Mouse (Mus musculus) embryo, embryonic 10.5 days (tissue): ENCODE measurements around the gene Arhgef28.

Experiments used
- DNase-seq: peaks from one replicate; pipeline ENCODE4 v3.0.0-alpha.2; 2015; ENCODE audit warnings: low spot score

The Arhgef28 gene

GRCm38 (mm10) chr13:98205771-98206545 is at the start of gene Arhgef28:
TSS of gene Arhgef28 (minus strand) at chr13:98206439.
- peak; percentile 77 for DNase-seq

DNA sequence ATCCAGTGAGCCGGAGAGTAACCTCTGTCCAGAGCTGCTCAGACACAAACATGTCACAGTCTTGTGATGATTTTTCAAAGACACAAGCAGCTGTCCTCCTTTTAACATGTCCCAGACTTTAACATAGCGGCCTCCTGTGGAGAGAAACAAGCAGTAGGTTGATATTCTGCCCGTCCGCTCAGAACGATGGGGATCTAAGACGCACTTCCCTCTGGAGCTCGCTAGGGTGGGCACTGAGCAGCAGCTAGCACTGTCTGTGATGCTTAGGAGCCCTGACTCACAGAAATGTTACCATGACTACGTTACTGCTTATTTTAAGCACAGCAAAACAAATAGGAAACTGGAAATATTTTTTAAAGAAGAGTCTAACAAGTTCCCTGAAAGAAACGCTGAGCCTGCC is 48.7 kb upstream of the Arhgef28 start:
- no peak for DNase-seq

GRCm38 (mm10) chr13:98249594-98249993 is 43.4 kb upstream of the Arhgef28 start:
- DNase-seq = no peak

DNA sequence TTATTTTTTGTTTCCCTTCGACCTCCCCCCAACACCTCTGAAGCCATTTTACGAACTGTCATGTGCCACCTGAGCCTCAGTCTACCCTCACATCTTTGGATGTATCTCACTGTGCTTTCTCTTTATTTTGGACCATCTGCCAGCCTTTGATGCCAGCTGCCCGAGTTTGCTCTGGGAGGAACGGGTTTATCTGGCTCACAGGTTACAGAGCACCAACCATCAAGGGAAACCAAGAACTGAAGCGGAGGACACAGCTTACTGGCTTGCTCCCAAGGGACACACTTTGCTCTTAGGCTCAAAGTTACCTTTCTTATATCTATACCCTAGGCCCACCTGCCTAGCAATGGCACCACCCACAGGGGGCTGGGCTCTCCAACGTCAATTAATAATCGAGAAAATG is 39.1 kb upstream of the Arhgef28 start:
- DNase-seq = no peak

DNA sequence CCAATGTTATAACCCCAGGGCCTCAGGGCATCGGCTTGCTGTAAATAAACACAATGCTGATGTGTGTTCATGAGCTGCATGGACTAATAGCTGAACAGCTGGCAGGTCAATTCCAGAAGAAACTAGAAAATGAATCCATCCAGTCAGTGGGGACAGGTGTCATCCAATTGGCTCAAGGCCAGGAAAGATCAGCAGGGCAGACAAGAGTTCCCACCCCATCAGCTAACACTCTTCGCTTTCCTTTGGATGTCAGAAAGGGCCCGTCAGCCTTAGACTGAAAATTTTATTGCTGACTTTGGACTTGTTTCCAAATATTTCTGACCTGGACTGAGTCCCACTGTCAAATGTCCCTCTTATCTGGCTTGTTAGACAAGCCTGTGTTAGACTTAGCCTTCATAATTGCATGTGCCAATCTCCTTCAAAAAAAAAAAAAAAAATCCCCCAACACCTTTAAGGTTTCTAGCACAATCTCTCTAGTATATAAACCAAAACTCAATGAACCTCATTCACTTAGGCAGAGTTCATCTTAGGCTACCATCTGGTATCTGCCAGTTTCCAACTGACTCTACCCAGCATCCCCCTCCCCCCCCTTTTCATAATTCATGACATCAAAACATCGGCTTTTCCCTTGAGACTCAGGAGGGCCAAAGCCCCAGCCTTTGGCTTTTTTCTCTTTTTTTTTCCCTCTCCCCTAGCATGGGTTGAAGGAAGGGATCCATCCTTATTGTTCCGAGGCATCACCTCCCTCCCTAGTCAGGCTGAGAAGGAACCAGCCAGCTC is 38.5 kb upstream of the Arhgef28 start:
- no peak for DNase-seq

DNA sequence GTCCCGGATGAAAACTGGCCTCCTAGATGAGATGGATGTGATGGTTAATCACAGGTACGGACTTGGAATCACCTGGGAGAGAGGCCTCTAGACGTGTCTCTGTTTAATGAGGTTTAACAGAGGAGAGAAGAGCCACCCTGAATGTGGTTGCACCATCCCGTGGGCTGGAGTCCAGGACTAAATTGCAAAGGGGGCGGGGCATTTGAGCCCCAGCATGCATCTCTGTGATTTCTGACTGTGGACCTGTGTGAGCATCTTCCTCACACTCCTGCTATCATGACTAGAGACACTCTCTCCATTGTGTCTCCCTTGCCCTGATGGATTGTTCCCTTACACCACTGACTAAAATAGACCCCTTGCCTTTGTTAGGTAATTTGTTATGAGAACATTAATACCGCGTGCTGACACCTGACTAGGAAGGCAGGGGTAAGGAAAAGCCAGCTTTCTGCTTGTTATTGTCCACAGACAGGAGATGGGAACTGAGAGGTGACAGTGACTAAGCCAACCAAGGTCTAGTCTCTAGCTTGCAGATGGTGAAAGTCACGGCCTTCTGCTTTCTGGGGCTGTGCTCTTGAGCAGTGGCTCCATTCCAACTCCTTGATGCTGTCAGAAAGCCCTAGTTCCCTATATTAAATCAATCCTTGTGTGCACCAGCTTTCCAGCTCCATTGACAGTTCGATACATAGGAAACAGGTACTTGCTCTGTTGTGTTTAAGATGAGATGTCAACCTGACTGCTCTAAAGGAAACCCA is 35.5 kb upstream of the Arhgef28 start:
- no peak for DNase-seq

GRCm38 (mm10) chr13:98239978-98240641 is 33.9 kb upstream of the Arhgef28 start:
- DNase-seq = peak; percentile 92

DNA sequence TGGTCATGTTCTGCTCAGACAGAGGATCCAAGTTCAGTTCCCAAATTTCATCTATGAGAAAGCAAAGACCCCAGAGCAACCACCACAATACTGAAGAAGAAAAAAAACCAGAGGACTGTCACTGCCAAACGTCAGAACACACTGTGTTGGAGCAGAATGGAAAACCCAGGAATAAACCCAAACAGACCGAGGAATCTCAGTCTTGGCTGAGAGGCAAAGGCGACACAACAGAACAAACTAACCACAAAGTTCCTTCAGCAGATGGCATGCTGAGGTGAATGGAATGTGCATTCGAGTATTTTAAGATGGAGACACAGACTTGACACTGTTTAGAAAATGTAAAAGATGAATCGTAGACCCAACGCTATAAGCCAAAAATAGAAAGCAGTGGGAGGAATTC is 29.2 kb upstream of the Arhgef28 start:
- no peak for DNase-seq

GRCm38 (mm10) chr13:98230511-98230910 is 24.3 kb upstream of the Arhgef28 start:
- peak; percentile 13 for DNase-seq

DNA sequence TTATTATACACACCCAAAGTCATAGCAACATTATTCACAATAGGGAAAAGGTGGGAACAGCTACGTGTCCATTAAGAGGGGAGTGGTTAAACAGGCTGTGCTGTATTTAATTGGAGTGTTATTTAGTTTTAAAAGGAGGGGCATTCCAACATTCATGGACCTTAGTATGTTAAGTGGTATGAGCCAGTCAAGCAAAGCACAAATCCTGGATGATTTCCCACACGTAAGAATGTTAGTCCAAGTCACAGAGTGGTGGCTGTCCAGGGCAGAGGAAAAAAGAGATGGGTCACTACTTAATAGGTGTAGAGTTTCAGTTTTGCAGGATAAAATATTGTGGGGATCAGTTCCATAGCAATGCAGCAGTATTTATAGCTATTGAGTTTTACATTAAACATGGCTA is 20.0 kb upstream of the Arhgef28 start:
- no peak for DNase-seq

- DNase-seq = peak; percentile 65
Measured at GRCm38 (mm10) chr13:98222848-98223247, 16.6 kb upstream of the Arhgef28 start.

- DNase-seq = no peak
Measured at GRCm38 (mm10) chr13:98210137-98210536, 3.9 kb upstream of the Arhgef28 start.

GRCm38 (mm10) chr13:98208842-98209241 is 2.6 kb upstream of the Arhgef28 start:
- DNase-seq = peak; percentile 66

- DNase-seq = no peak
Measured at GRCm38 (mm10) chr13:98206546-98206870, 269 bp upstream of the Arhgef28 start.

DNA sequence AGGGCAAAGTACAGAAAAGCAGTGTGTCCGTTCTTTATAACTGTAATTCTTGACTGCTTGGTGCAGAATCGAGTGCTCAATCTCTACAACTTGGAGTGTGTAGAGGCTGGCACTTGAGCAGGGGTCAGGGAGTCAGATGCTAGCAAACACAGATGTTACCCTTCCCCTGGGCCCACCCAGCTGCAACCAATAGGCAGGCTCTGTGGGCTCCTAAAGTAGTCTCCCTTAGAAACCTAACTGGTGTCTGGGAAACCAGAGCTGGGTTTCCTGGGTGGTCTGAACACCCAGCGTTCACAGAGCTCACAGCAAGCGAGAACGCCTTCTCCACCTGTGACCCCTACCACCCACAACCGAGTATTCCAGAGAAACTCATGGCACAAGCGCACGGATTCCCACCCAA is 1.1 kb downstream of the Arhgef28 start:
- peak; percentile 53 for DNase-seq

- DNase-seq = no peak
Measured at GRCm38 (mm10) chr13:98204371-98204770, 1.9 kb downstream of the Arhgef28 start.

DNA sequence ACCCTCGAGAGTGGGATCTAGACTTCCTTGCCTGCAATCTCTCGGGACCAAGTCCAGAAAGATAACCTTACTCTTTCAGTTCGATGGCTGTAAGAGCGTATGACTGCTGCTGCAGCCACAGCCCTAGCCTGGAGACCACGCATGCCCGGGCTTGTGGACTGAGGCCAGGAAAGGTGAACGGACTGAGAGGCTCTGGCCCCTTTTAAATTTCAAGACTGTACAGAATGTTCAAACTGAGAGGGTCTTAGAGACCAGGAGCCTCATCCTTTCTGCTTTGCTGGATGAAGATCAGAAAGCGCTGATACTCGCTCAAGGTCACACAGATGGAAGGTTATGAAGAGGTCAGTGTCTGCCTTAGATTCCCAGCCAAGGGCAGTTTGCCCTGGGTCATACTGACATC is 4.8 kb downstream of the Arhgef28 start:
- DNase-seq = no peak

DNA sequence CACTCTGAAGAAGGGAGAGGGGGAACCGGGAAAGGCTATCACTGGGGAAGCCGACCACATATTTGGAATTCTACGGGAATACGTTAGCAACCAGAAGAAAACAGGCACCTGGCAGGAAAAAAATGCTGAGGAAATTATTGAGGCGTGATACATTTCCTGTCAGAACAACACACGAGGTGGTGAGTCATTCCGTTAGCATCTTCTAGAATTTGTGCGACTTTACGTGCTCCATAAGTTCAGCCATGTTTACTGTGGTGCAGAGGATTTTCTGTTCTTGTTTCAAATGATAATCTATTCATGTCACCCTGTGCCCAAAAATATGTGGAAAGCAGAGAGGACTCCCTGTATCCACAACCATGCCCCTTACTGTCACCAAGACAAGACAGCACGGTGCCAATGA is 13.6 kb downstream of the Arhgef28 start:
- DNase-seq = no peak

- DNase-seq = no peak
Measured at GRCm38 (mm10) chr13:98188500-98188899, 17.7 kb downstream of the Arhgef28 start.

DNA sequence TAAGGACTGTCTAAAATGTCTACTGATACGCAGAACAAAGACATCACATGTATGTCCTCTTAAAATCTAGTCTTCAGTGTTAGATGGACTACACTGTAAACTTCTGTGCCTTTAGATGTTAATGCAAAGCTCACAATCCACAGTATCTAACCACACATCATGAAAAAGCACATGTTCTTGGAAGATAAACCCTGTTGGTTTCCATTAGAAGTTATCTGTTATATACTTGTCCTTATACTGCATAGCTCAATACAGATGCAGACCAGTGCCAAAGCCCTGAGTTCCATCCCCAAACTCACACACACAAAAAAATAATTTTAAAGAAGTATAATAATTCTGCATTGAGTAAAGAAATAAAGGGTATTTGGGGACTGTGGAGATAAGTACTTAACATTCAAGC is 18.3 kb downstream of the Arhgef28 start:
- DNase-seq = no peak

- no peak for DNase-seq
Measured at GRCm38 (mm10) chr13:98186179-98186578, 20.1 kb downstream of the Arhgef28 start.

- no peak for DNase-seq
Measured at GRCm38 (mm10) chr13:98184632-98185031, 21.6 kb downstream of the Arhgef28 start.
